Mouse (Mus musculus): ENCODE data around the gene Proz. TPM values are rescaled to one million over a fixed set of nuclear protein-coding genes. Genes with fewer than 3 reads are reported as not detected.

The Proz gene
- polyA plus RNA-seq, 1 experiment from 2014 or later: 0.40 TPM

DNA sequence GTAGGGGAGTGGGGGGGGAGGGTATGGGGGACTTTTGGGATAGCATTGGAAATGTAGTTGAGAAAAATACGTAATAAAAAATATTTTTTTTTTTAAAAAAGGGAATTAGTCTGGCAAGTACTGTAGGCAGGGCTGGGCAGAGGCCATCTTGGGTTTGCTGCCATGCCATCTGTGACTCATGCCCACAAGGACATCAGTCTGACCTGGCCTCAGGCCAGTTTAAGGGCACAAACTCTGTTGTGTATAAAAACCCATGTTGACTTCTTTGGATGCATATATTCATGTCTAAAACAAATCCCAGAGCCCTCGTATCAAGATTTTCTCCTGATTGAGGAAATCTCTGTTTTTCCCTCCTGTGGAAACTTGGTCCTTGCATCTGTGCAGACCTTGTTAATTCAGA lies 56.4 kb downstream of the Proz start:
- no peaks in the 10 kb centered on the region for H3K36me3 ChIP-seq (ENCODE audit: control insufficient read depth, insufficient read depth, low read length)
- no peak overlapping the region for H3K4me3 ChIP-seq (ENCODE audit: low read depth, low read length)
- ATAC-seq (ENCODE audit: low FRiP score): no peak

DNA sequence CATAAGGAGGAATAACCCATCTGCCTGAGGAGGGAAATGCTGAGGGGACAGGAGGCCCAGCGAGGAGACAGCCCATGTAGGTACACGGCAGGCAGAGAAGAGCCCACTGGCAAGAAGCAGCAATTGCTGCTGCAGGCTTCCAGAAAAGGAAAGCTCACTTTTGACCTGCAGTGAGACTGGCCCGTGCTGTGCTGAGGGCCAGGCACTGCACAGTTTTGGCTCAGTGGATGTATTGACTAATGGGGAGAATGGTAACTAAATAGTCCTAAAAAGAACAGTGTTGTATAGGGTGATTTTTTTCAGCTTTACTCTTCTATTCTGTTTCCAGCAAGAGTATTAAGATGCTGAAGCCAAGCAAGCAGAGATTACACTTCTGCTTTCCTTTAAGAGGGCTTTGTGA lies 57.8 kb downstream of the Proz start:
- DNase-seq (ENCODE audit: low spot score, missing footprints): peak; percentile 70
- WGBS: 87% methylated on average over 3 of the region's 3 CpGs

More for the DNA sequence above, 56.4 kb downstream of the Proz start:
- Histone ChIP-seq H3K4me2 (no peak overlapping the region), H3K9ac (ENCODE audit: low read length) (no peak overlapping the region), H3K27me3 (ENCODE audit: control insufficient read depth, insufficient read depth, low read length) (no peaks in the 10 kb centered on the region), H3K9me3 (ENCODE audit: control insufficient read depth, low read length) (no peaks in the 10 kb centered on the region), H3K27ac (ENCODE audit: low read depth, low read length) (no peak overlapping the region), H3K4me1 (ENCODE audit: control insufficient read depth, insufficient read depth, low read length) (no peaks in the 10 kb centered on the region)
- WGBS: 98% methylated on average over 2 of the region's 2 CpGs
- peak; percentile 41 for DNase-seq (ENCODE audit: low spot score, missing footprints)

DNA sequence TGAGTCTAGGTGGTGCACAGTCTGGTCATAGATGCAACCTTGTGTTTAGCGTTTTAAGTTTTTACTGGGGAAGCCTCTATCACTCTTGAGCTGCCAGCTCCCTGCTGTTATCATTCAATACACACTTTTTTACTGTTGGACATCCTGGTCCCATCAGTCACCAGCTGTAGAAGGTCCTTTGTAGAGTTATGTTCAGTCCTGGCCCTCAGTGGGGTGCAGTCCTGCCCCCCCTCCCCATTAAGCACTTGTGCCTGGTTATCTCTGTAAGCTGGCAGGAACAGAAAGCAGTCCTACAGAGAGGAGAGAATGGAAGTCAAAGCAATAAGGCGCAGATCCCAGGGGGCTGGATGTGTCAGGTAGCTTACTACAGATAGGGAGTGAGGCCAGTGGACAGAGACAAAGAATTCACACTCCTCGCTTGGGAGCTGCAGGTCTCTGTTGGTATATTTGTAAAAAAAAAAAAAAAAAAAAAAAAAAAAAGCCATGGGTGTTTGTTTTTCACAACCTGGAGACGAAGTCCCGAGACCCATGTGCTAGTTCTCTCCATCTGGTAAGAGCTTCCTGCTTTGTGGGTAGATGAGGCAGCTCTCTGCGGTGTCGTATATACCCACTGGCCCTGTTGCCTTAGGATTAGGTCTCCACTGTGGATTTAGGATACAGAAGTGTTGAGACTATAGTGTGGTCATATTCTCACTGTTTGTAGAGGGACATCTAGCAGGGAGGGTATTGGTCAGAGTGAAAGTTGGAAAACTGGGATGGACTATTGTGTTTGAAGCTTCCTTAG lies 60.4 kb downstream of the Proz start:
- no peaks in the 10 kb centered on the region for H3K4me1 ChIP-seq (ENCODE audit: control insufficient read depth, insufficient read depth, low read length)
- H3K4me3 ChIP-seq (ENCODE audit: low read depth, low read length): no peak overlapping the region
- H3K27me3 ChIP-seq (ENCODE audit: control insufficient read depth, insufficient read depth, low read length): no peaks in the 10 kb centered on the region
- ATAC-seq (ENCODE audit: low FRiP score): no peak
- H3K27ac ChIP-seq (ENCODE audit: low read depth, low read length): no peak overlapping the region
- H3K9me3 ChIP-seq (ENCODE audit: control insufficient read depth, low read length): no peaks in the 10 kb centered on the region
- WGBS: 96% methylated on average over 7 of the region's 7 CpGs
- H3K4me2 ChIP-seq: no peak overlapping the region
- no peak overlapping the region for H3K9ac ChIP-seq (ENCODE audit: low read length)
- peak; percentile 39 for DNase-seq (ENCODE audit: low spot score, missing footprints)
- peaks cover 3% of the 10 kb centered on the region; the same call in 1 of the 2 replicates for H3K36me3 ChIP-seq (ENCODE audit: control insufficient read depth, insufficient read depth, low read length)

More for the DNA sequence above, 57.8 kb downstream of the Proz start:
- H3K4me1 ChIP-seq (ENCODE audit: control insufficient read depth, insufficient read depth, low read length): no peaks in the 10 kb centered on the region
- H3K4me3 ChIP-seq (ENCODE audit: low read depth, low read length): no peak overlapping the region
- no peaks in the 10 kb centered on the region for H3K9me3 ChIP-seq (ENCODE audit: control insufficient read depth, low read length)
- no peak for ATAC-seq (ENCODE audit: low FRiP score)
- no peak overlapping the region for H3K9ac ChIP-seq (ENCODE audit: low read length)
- H3K27me3 ChIP-seq (ENCODE audit: control insufficient read depth, insufficient read depth, low read length): no peaks in the 10 kb centered on the region
- no peak overlapping the region for H3K27ac ChIP-seq (ENCODE audit: low read depth, low read length)
- H3K4me2 ChIP-seq: no peak overlapping the region
- no peaks in the 10 kb centered on the region for H3K36me3 ChIP-seq (ENCODE audit: control insufficient read depth, insufficient read depth, low read length)

DNA sequence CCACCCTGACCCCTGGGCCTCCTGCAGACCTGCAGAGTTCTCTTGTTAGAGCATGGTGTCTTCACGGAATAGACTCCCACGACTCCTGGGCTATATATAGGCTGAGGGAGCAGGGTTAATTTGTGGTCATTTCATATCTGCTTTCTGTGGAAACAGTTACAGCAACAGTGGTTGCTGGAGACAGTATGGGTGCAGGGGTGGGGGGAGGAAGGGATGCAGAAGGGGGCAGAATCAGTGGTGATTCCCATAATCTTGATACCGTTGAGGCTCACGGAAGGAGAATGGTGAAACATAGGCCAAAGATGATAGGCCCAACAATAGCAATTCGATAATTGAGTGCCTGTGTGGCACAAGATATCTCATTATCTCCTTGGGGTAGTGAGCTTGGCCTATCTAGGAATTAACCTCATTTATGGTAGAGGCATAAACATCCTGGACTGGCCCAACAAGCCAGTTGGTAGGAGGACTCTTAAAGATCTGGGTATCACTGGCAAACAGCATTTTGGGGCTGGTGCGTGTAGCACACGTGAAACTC lies 62.2 kb downstream of the Proz start:
- ATAC-seq (ENCODE audit: low FRiP score) (no peak), DNase-seq (ENCODE audit: low spot score, missing footprints) (no peak)
- H3K4me2 ChIP-seq: no peak overlapping the region
- no peaks in the 10 kb centered on the region for H3K9me3 ChIP-seq (ENCODE audit: control insufficient read depth, low read length)
- no peak overlapping the region for H3K4me3 ChIP-seq (ENCODE audit: low read depth, low read length)
- no peaks in the 10 kb centered on the region for H3K4me1 ChIP-seq (ENCODE audit: control insufficient read depth, insufficient read depth, low read length)
- no peak overlapping the region for H3K27ac ChIP-seq (ENCODE audit: low read depth, low read length)
- H3K9ac ChIP-seq (ENCODE audit: low read length): no peak overlapping the region
- peaks cover 6% of the 10 kb centered on the region; the same call in 1 of the 2 replicates for H3K36me3 ChIP-seq (ENCODE audit: control insufficient read depth, insufficient read depth, low read length)
- 96% methylated on average over 7 of the region's 7 CpGs for WGBS
- no peaks in the 10 kb centered on the region for H3K27me3 ChIP-seq (ENCODE audit: control insufficient read depth, insufficient read depth, low read length)

DNA sequence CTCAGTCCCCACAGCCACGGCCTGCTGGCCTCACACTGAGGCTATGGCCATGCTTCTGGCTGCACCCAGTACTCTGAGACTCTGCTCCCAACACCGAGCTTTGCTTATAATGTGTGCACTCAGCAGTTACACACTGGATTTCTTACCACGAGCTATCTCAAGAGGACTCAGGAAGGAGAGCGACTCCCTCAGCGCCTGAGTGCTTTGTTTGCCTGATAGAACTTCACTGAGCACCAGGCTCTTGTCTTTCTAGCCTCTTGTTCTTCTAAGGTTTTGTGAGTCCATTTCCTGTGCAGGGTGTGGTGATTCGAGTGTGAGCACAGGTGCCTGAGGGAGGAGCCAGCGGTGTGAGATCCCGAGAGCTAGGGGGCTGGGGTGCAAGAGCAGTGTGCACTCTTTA lies 64.2 kb downstream of the Proz start:
- Histone ChIP-seq H3K36me3 (ENCODE audit: control insufficient read depth, insufficient read depth, low read length) (peaks cover 7% of the 10 kb centered on the region; the same call in 1 of the 2 replicates), H3K9me3 (ENCODE audit: control insufficient read depth, low read length) (no peaks in the 10 kb centered on the region), H3K27ac (ENCODE audit: low read depth, low read length) (no peak overlapping the region), H3K4me2 (no peak overlapping the region), H3K4me1 (ENCODE audit: control insufficient read depth, insufficient read depth, low read length) (no peaks in the 10 kb centered on the region), H3K4me3 (ENCODE audit: low read depth, low read length) (no peak overlapping the region), H3K27me3 (ENCODE audit: control insufficient read depth, insufficient read depth, low read length) (no peaks in the 10 kb centered on the region), H3K9ac (ENCODE audit: low read length) (no peak overlapping the region)
- DNase-seq (ENCODE audit: low spot score, missing footprints): no peak
- no peak for ATAC-seq (ENCODE audit: low FRiP score)
- WGBS: 95% methylated on average over 8 of the region's 8 CpGs

Other genes with a start within 250 kb of the Proz start
- gene Mcf2l, start 187.1 kb upstream of the Proz start, polyA plus RNA-seq (2014; fragmentation: Nextera tagmentation; extraction: Ambion mirVana): 44.2 and 46.0 TPM in 2 replicates
- gene F7, start 34.9 kb upstream of the Proz start, polyA plus RNA-seq (2014; fragmentation: Nextera tagmentation; extraction: Ambion mirVana): 0.07 and 0.14 TPM in 2 replicates
- gene F10, start 23.6 kb upstream of the Proz start, polyA plus RNA-seq (2014; fragmentation: Nextera tagmentation; extraction: Ambion mirVana): 0.78 and 0.80 TPM in 2 replicates
- gene Pcid2, start 44.5 kb downstream of the Proz start, polyA plus RNA-seq (2014; fragmentation: Nextera tagmentation; extraction: Ambion mirVana): 51.5 and 58.3 TPM in 2 replicates
- gene Cul4a, start 44.7 kb downstream of the Proz start, polyA plus RNA-seq (2014; fragmentation: Nextera tagmentation; extraction: Ambion mirVana): 89.7 and 90.1 TPM in 2 replicates
- gene Lamp1, start 98.2 kb downstream of the Proz start, polyA plus RNA-seq (2014; fragmentation: Nextera tagmentation; extraction: Ambion mirVana): 274 and 282 TPM in 2 replicates
- 20.9 and 22.0 TPM in 2 replicates for gene Grtp1, start 139.7 kb downstream of the Proz start, polyA plus RNA-seq (2014; fragmentation: Nextera tagmentation; extraction: Ambion mirVana)
- not detected in 2 replicates for gene Adprhl1, start 193.2 kb downstream of the Proz start, polyA plus RNA-seq (2014; fragmentation: Nextera tagmentation; extraction: Ambion mirVana)
- 31.0 and 33.0 TPM in 2 replicates for gene Dcun1d2, start 227.2 kb downstream of the Proz start, polyA plus RNA-seq (2014; fragmentation: Nextera tagmentation; extraction: Ambion mirVana)
- 29.9 and 31.2 TPM in 2 replicates for gene Tmco3, start 227.3 kb downstream of the Proz start, polyA plus RNA-seq (2014; fragmentation: Nextera tagmentation; extraction: Ambion mirVana)

Data from midbrain, embryonic 11.5 days (tissue).